Mouse (Mus musculus): Measurements from ENCODE around the gene Lpp.

Gene Lpp

DNA sequence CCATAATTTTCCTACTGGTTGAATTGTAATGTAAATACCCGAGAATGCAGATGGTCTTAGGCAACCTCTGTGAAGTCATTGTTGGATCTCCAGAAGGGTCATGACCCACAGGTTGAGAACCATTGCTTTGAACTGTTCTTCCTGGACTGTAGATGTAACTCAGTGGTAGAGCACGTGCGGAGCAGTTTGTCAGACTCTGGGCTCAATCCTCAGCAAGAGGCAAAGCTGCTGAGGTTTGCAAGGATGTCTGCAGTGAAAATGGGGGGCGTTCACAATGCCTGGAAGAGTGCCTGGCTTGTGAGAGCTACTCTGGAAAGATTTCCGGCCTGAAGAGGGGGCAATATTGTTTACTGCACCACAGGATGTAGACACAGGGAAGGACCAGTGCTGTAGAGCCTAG lies 6.2 kb downstream of the Lpp start:
- DNase-seq (ENCODE audit: low read depth, low spot score), result no peak

- no peak for DNase-seq (ENCODE audit: low read depth, low spot score)
These were observed 7.5 kb downstream of the Lpp start for GRCm38 (mm10) chr16:24400776-24401175.

- DNase-seq (ENCODE audit: low read depth, low spot score), result no peak
These were observed 9.5 kb downstream of the Lpp start for GRCm38 (mm10) chr16:24402801-24403200.

- DNase-seq (ENCODE audit: low read depth, low spot score), result no peak
These were observed 10.6 kb downstream of the Lpp start for GRCm38 (mm10) chr16:24403733-24404380.

DNA sequence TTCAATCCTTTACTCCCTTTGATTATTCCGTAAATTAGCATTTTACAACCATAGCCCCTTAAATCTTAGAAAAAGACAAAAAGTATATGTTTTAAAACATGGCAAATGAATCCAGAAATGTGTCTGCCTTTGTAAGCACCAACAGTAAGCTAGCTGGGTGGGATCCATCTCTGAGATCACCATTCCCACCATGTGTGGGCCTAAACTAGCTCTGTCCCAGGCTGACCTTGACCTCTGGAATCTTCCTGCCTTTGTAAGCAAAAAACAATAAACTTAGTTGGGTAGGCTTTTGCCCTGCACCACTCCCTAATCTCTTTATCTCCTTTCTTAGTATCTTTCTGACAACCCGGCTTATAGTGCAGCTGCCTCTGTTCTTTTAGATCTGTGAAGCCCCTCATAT lies 13.2 kb downstream of the Lpp start:
- DNase-seq (ENCODE audit: low read depth, low spot score), result no peak

DNA sequence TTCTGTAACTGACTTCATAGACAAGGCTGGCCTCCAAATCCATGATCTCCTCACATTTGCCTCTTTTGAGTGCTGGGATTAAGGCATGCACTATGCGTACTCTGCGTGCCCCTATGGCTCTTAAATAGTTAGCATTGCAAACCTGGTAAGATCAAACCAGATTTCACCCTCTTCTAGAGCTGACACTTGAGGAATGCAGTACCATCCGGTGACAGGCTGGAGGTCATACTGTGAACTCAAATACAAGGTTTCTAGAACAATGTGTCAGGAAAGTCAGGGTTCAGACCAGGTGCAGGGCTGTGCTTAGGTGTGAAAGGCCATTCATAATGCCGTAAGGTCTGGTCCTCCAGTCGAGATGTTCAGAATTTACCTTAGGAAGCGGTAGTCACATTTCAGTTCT lies 18.0 kb downstream of the Lpp start:
- DNase-seq (ENCODE audit: low read depth, low spot score), result no peak

DNA sequence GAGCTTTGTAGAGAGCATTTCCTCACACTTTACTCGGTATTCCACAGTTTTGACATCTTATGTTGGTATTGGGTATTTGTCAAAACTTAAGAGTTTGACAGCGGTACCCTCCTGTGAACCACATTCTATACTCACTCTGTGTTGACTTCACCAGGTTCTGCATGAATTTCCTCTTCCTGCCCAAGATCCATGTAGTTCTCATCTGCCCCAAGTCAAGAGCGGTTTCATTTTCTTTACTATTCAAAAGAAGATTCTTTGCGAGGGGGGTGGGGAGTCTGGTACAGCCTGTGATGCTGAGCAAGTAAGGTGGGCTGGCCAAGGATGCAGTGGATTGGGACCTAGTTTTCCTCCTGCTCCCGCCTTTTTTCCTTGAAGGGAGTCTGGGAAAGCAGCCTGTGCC lies 18.9 kb downstream of the Lpp start:
- no peak for DNase-seq (ENCODE audit: low read depth, low spot score)

- no peak for DNase-seq (ENCODE audit: low read depth, low spot score)
These were observed 19.8 kb downstream of the Lpp start for GRCm38 (mm10) chr16:24413059-24413458.

DNA sequence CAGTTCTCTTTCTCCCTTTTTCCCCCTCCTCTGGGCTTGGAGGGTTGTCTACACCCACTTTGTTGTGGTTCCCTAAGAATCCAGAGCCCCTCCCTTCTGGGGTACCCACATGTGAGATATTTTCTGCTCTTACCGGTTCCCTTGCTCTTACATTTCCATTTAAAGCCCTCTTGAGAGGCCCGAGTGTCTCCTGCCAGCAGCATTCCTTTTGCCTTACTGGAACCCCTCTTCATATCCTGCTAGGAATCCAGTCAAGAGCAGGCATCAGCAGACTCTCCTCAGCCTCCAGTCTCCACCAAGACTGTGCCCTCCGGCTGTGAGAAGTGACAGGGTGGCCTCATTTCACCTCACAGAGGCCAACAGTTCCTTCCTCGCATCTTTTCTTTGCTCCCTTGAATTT lies 24.7 kb downstream of the Lpp start:
- DNase-seq (ENCODE audit: low read depth, low spot score), result no peak

- no peak for DNase-seq (ENCODE audit: low read depth, low spot score)
These were observed 27.4 kb downstream of the Lpp start for GRCm38 (mm10) chr16:24420603-24421120.

GRCm38 (mm10) chr16:24421687-24422418 lies 28.5 kb downstream of the Lpp start:
- no peak for DNase-seq (ENCODE audit: low read depth, low spot score)

- no peak for DNase-seq (ENCODE audit: low read depth, low spot score)
These were observed 29.9 kb downstream of the Lpp start for GRCm38 (mm10) chr16:24423196-24423595.

GRCm38 (mm10) chr16:24423751-24424150 lies 30.4 kb downstream of the Lpp start:
- DNase-seq (ENCODE audit: low read depth, low spot score), result no peak

- DNase-seq (ENCODE audit: low read depth, low spot score), result no peak
These were observed 31.2 kb downstream of the Lpp start for GRCm38 (mm10) chr16:24424356-24424977.

- DNase-seq (ENCODE audit: low read depth, low spot score), result no peak
These were observed 32.5 kb downstream of the Lpp start for GRCm38 (mm10) chr16:24425816-24426215.

DNA sequence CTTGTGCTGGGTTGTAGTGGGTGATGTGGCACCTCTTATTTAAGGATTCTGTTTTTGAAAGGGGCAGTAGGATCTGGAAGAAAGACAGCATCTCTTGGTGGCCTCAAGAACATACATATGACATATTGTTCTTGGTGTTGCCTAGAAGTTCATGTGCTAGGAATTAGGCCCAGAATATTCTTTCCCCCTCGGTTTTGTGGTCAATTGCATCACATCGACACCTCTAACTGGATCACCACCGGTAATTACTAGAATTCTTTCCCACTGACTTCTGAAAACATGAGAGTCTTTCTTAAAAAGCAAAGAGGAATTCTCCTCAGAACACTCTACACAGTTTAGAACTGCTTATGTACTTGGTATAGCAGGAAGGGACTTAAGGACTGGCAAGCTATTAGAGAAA lies 34.3 kb downstream of the Lpp start:
- DNase-seq (ENCODE audit: low read depth, low spot score), result no peak

DNA sequence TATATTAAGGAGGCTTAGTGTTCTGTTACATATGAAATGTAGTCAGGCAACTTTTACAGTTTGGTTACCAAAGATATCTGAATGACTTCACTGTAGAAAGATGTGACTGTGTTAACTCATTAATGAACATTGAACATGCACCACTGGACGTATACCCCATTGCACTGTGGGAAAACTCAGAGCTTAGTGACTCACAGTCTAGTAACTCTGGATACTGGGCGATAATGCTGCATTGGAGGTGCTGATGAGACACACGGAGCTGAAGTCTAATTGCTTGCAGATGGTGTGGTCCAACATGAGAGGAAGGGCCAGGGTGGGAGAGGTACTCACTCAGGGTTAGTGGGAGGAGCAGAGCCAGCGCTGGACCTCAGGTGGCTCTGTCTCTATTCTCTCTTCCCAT lies 34.7 kb downstream of the Lpp start:
- DNase-seq (ENCODE audit: low read depth, low spot score), result no peak

- no peak for DNase-seq (ENCODE audit: low read depth, low spot score)
These were observed 35.4 kb downstream of the Lpp start for GRCm38 (mm10) chr16:24428742-24429141.

GRCm38 (mm10) chr16:24429691-24430090 lies 36.4 kb downstream of the Lpp start:
- DNase-seq (ENCODE audit: low read depth, low spot score), result no peak

DNA sequence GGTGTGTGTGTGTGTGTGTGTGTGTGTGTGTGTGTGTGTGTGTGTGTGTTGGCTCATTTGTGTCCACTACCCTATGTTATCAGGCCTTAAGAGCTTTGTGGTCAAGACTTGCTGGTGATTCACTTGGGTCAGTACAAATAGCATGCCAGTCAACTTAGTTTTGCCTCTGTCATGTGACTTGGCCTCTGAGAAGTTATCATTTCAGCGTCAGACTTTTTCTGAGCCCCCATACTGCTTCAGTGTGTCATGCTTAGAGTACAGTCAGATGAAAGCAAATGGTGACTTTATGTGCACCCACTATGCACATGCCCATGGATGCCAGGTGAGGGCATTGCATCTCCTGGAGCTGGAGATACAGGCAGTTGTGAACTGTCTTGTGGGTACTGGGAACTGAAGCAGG lies 38.5 kb downstream of the Lpp start:
- DNase-seq (ENCODE audit: low read depth, low spot score), result no peak

GRCm38 (mm10) chr16:24433563-24433962 lies 40.3 kb downstream of the Lpp start:
- no peak for DNase-seq (ENCODE audit: low read depth, low spot score)

DNA sequence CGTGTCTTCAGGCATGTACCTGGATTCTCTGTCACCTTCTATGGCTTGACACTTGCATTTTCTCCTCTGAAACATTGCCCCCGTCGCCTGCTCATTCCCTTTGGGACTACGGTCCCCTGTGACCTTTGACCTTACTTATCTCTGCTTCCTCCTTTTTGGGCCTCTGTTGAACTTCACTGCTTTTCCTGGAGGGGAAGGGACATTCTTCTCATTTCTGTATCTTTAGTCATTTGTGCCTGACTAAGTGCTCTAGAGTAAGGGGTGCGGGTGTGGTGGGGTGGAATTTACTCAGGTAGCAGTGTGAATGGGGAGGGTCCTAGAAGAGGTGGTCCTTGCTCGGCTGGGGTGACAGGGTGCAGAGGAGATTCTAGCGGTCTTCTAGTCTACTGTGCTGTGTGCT lies 40.7 kb downstream of the Lpp start:
- no peak for DNase-seq (ENCODE audit: low read depth, low spot score)
